Mouse (Mus musculus) layer of hippocampus, adult 6 months (tissue): ENCODE data around the gene Myo1f. TPM values are rescaled to one million over a fixed set of nuclear protein-coding genes. Genes with fewer than 3 reads are reported as not detected.

ENCODE experiments used
- long read RNA-seq, 2 experiments: library from polyadenylated mRNA; unstranded; transcript quantifications; one replicate each; pipeline ENCODE4 v2.0.0; 2019 to 2020
- polyA plus RNA-seq: library from polyadenylated mRNA; unstranded; fragments of <200 nt; fragmentation: Nextera tagmentation; gene quantifications from 2 replicates; pipeline ENCODE4 v1.2.3, GENCODE M21; 2021

The Myo1f gene
- 1.4 and 1.6 TPM in 2 replicates for polyA plus RNA-seq
- long read RNA-seq, experiment 1, partial matches to known transcripts: 0 of 2 reads
- long read RNA-seq, experiment 1, other reads (novel, unspliced or antisense): 0 of 2 reads
- long read RNA-seq, experiment 2, transcript Myo1f-201 (28 exons, 3,831 nt): major isoform, 7 of 11 reads
- long read RNA-seq, experiment 2, partial matches to known transcripts: 1 of 11 reads
- long read RNA-seq, experiment 2, other reads (novel, unspliced or antisense): 3 of 11 reads

DNA sequence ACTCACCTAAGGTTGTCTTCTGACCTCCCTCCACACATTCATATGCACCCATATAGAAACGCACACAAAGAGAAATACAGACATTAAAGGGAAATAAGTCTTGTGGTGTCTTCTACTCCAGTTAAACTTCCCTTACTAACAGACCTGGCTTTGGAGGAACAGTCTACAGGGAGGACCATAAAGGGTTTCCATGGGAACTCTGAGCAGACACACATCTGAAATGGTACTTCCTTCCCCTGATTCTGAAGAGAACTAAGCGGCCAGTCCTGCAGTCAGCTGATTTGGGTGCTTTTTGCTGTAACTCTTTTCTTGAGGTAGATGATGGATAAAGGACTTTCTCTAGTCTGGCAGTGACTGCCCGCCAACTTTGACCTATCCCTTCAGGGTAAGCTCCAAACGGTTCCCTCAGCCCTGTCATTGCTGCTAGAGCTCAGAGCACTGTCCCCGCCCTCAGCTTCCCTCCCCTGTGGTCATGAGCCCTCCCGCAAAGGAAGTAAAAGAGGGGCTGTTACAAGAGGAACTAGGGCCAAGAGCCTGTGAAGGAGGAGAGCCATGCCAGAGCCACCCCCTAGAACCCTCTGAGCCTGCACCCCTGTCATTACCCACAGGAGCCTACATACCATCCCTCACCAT lies at the start of gene Myo1f:
TSS of gene Myo1f (plus strand) at position 485 of the 633 bp plus-strand sequence.

DNA sequence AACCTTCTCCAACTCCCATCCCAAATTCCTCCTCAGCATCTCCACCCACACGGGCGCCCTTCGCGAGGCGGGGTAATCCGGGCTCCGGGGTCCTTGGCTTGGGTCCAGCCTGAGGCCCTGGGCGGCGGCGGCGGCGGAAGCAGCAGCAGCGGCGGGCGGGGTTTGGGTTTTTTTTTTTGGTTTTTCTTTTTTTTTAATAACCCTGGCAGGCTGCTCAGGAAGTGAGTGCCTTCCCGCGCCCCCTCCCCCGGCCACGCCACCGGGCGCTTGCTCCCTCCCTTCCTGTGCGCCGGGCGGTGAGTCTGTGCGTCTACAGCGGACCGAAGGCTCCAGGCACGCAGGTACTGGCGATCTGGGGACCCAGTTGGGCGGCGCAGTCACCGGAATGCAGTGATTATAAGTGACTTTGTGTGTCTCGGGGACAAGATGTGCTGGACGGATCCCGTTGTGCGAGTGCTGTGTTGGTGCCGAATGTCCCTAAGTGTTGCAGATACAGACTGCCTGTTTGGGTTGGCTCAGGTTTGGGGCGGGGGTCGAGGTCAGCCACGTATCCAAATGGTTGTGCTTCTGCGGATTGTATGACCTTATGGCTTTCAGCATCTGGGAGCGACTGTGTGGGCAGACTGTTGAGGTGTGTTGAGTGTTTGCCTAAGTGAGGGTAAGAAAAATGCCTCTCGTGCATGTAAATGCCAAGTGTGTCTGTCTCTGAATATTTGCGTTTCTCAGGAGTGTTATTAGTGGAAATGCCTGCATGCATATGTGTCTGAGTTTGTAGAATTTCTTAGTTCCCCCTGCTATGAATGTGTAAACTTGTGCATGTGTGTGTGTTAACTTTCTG lies 31.4 kb upstream of the Myo1f start, which contains the start of gene Adamts10:
TSS of gene Adamts10 (plus strand) at position 287 of the 838 bp plus-strand sequence.

DNA sequence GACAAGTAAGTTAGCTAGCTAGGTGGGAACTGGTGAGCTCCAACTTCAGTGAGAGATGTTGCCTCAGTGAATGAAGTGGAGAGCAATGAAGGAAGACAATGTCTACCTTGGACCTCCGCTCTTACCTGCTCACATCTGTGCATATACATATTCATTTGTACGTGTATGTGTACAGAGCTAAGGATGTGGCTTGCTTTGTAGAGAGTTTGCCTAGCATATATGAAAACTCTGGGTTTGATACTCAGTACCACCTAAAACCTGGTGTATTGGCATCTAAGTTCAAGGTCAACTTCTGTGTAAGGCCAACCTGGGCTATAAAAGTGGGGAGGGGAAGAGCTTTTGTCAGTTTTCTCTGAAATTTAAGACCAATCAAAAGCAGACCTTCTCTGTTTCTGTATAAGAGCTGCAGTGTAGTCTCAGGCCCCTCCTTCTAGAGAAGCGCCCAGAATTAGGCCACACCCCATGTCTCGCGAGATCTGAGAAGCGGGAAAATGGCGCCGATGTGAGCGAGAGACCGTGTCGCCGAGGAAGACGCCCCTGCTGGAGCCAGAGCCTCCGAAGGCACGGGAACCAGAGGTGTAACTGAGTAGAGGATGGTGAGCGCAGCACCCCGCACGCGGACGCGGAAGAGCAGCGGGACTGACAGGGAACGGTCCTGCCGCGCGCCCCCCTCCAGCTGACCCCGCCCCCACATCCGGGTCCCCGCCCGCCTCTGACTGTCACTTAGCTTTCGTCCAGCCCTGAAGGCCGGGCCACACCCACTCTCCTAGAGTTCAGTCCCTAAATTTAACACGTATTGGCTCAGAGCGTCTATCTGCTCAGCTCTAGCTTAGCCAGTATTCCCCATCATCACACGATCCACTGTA lies 73.3 kb downstream of the Myo1f start, which contains the start of gene Zfp414:
TSS of gene Zfp414 (plus strand) at position 470 of the 866 bp plus-strand sequence.

DNA sequence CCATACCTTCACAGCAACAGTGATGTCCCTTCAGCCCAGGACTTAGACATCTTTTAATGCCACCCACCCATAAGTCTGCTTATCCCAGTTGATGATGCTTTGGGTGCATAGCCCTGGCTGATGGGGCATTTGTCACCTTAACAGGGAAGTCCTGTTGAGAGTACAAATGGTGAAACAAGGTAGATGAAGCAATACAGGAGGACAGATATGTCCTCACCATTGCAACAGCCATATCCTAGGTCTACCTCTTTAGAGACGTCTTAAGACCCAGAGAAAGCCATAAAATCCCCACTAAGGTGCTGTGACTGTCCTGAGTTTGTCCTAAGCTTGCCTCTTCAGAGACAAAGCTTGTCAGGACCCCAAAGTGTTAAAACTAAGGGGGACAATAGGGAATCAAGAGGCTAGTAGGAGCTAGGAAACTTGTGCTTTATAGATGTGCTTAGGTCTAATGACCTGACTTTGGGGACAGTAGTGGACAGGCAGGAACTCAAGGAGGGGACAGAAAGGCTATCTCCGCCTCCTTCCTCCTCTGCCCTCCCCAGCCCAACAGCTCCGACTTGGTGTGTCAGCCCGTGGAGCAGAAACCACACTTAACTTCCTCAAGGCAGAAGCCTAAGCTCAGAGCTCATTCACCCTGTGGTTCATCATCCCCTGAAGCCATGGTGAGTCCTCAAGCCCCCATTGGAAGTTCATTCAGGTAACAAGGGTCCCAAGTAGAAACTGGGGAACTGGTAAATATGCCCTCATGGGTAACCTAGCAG lies 82.2 kb downstream of the Myo1f start, which contains the start of gene Pram1:
TSS of gene Pram1 (plus strand) at position 541 of the 761 bp plus-strand sequence.

Other genes starting within 250 kb of the Myo1f start
- gene Zfp81, start 196.8 kb upstream of the Myo1f start, polyA plus RNA-seq: 5.0 and 5.7 TPM in 2 replicates
- 5.3 and 5.4 TPM in 2 replicates for gene Zfp101, start 161.1 kb upstream of the Myo1f start, polyA plus RNA-seq
- not detected in 2 replicates for gene Actl9, start 122.8 kb upstream of the Myo1f start, polyA plus RNA-seq
- gene Adamts10, start 31.5 kb upstream of the Myo1f start, polyA plus RNA-seq: 1.2 and 1.5 TPM in 2 replicates
- gene Zfp414, start 73.4 kb downstream of the Myo1f start, polyA plus RNA-seq: 34.0 and 41.5 TPM in 2 replicates
- gene Pram1, start 82.3 kb downstream of the Myo1f start, polyA plus RNA-seq: 0.09 TPM in 1 of 2 replicates, not detected in the other
- gene Hnrnpm, start 131.2 kb downstream of the Myo1f start, polyA plus RNA-seq: 45.8 and 55.2 TPM in 2 replicates
- 33.7 and 36.0 TPM in 2 replicates for gene March2, start 163.0 kb downstream of the Myo1f start, polyA plus RNA-seq
- gene Rab11b, start 204.8 kb downstream of the Myo1f start, polyA plus RNA-seq: 642 and 757 TPM in 2 replicates
- 4.1 and 4.8 TPM in 2 replicates for gene Angptl4, start 226.1 kb downstream of the Myo1f start, polyA plus RNA-seq